Mouse (Mus musculus) forebrain, embryonic 13.5 days (tissue): Measurements from ENCODE around the gene Ddt. TPM values are rescaled to one million over a fixed set of nuclear protein-coding genes. Genes with fewer than 3 reads are reported as not detected.
"Not testable (repeated sequence)": the region's sequence is repeated elsewhere in the genome, so short reads cannot be mapped to it uniquely, and the experiment has no call there.

Source experiments
- ATAC-seq: fragments of 200-750 bp; cut with Nextera tagmentation; 2 replicates; pipeline ENCODE4 v1.8.0; 2017
- H3K27ac ChIP-seq: fragments of 300-500 bp; sonication (generic); 2 replicates; pipeline ENCODE4 v1.5.1; 2015; ENCODE audit warnings: inconsistent platforms, mild to moderate bottlenecking, moderate library complexity
- H3K27me3 ChIP-seq: fragments of 300-500 bp; sonication (generic); 2 replicates; pipeline ENCODE4 v1.6.1; 2015; ENCODE audit warnings: mild to moderate bottlenecking, inconsistent platforms
- H3K36me3 ChIP-seq: fragments of 300-500 bp; sonication (generic); 2 replicates; pipeline ENCODE4 v1.6.1; 2015; ENCODE audit warnings: mild to moderate bottlenecking, inconsistent platforms; ENCODE audit not compliant: poor library complexity, severe bottlenecking
- H3K4me1 ChIP-seq: fragments of 300-500 bp; sonication (generic); 2 replicates; pipeline ENCODE4 v1.6.1; 2015; ENCODE audit warnings: inconsistent platforms
- H3K4me2 ChIP-seq: fragments of 300-500 bp; sonication (generic); 2 replicates; pipeline ENCODE4 v1.6.1; 2015; ENCODE audit warnings: inconsistent platforms, mild to moderate bottlenecking, moderate library complexity
- H3K4me3 ChIP-seq: fragments of 300-500 bp; sonication (generic); 2 replicates; pipeline ENCODE4 v1.5.1; 2015; ENCODE audit warnings: mild to moderate bottlenecking, inconsistent platforms
- H3K9ac ChIP-seq: fragments of 300-500 bp; sonication (generic); 2 replicates; pipeline ENCODE4 v1.6.1; 2015; ENCODE audit warnings: mild to moderate bottlenecking, inconsistent platforms
- H3K9me3 ChIP-seq: fragments of 300-500 bp; sonication (generic); replicated peaks from 2 replicates; pipeline ENCODE4 v1.6.1; 2016; ENCODE audit warnings: inconsistent platforms
- WGBS: fragments of 180-500 bp; shearing (Covaris S2); methylation state at CpG from one replicate; pipeline ENCODE4 v1.1.7; 2015; 5-methylcytosine and 5-hydroxymethylcytosine counted together
- polyA plus RNA-seq: library from polyadenylated mRNA; unstranded; fragments of >200 nt; fragmentation: Nextera tagmentation; extraction: Ambion mirVana; gene quantifications from 2 replicates; pipeline ENCODE4 v1.2.1, GENCODE M21; 2015

Ddt gene
- polyA plus RNA-seq, 1 experiment from 2014 or later, result 87.4 TPM

- no peak overlapping the region for H3K9ac ChIP-seq
- ATAC-seq, result no peak
- no peaks in the 10 kb centered on the region for H3K36me3 ChIP-seq
- H3K4me3 ChIP-seq, result no peak overlapping the region
- WGBS, result 70% methylated on average over 6 of the region's 6 CpGs
- H3K4me2 ChIP-seq, result no peak overlapping the region
- no peak overlapping the region for H3K27ac ChIP-seq
- 0 out of 2 replicates have a peak, but pooled peaks cover under 1% of the 10 kb centered on the region for H3K27me3 ChIP-seq
- H3K4me1 ChIP-seq, result no peaks in the 10 kb centered on the region
- H3K9me3 ChIP-seq, result no peaks in the 10 kb centered on the region
Measured at GRCm38 (mm10) chr10:75789081-75789735, 16.0 kb upstream of the Ddt start.

GRCm38 (mm10) chr10:75788277-75788676 lies 15.1 kb upstream of the Ddt start:
- H3K4me3 ChIP-seq, result no peak overlapping the region
- ATAC-seq, result no peak
- 0 out of 2 replicates have a peak, but pooled peaks cover 5% of the 10 kb centered on the region for H3K27me3 ChIP-seq
- no peaks in the 10 kb centered on the region for H3K9me3 ChIP-seq
- H3K4me1 ChIP-seq, result no peaks in the 10 kb centered on the region
- H3K36me3 ChIP-seq, result no peaks in the 10 kb centered on the region
- H3K4me2 ChIP-seq, result no peak overlapping the region
- H3K27ac ChIP-seq, result no peak overlapping the region
- no peak overlapping the region for H3K9ac ChIP-seq
- 94% methylated on average over 8 of the region's 8 CpGs for WGBS

DNA sequence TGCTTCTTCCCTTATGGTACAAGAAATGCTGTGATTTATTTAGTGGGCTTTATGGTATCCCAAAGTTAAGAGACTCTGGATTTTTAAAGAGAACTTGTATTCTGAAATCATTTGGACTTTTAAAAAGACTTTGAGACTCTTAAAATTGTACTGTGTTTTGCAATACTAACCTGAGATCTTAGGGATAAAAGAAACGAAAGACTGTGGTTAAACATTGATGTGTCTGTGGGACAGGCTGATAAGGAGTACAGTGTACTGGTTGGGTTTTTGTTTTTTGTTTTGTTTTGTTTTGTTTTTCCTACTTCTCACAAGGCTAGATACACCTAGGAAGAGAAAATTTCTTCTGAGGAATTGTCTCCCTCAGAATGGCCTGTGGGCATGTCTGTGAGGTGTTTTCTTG lies 12.2 kb upstream of the Ddt start:
- Histone ChIP-seq H3K27ac (no peak overlapping the region), H3K9ac (no peak overlapping the region), H3K27me3 (peaks cover 28% of the 10 kb centered on the region), H3K36me3 (no peaks in the 10 kb centered on the region), H3K9me3 (no peaks in the 10 kb centered on the region), H3K4me2 (no peak overlapping the region), H3K4me3 (no peak overlapping the region), H3K4me1 (peaks cover 9% of the 10 kb centered on the region)
- no peak for ATAC-seq
- 67% methylated on average over 1 of the region's 1 CpGs for WGBS

GRCm38 (mm10) chr10:75780769-75781578 lies 7.8 kb upstream of the Ddt start, which contains the start of the genes Gm20441 and Gstt3:
Gene Gm20441, minus strand, starts transcription at chr10:75780954.
Gene Gstt3, minus strand, starts transcription at chr10:75781414.
- no peak within 1 kb of the TSS for H3K27ac ChIP-seq
- H3K27me3 ChIP-seq, result peaks cover 60% of the 10 kb centered on the region
- H3K9ac ChIP-seq, result peak within 1 kb of the TSS; percentile 60
- 1% methylated on average over 28 of the region's 28 CpGs for WGBS
- peak within 1 kb of the TSS; percentile 75 for H3K4me2 ChIP-seq
- no peaks in the 10 kb centered on the region for H3K36me3 ChIP-seq
- peak; percentile 38; the same call in 1 of the 2 replicates for ATAC-seq
- H3K4me3 ChIP-seq, result peak within 1 kb of the TSS; percentile 36
- no peaks in the 10 kb centered on the region for H3K9me3 ChIP-seq
- H3K4me1 ChIP-seq, result peaks cover 12% of the 10 kb centered on the region

DNA sequence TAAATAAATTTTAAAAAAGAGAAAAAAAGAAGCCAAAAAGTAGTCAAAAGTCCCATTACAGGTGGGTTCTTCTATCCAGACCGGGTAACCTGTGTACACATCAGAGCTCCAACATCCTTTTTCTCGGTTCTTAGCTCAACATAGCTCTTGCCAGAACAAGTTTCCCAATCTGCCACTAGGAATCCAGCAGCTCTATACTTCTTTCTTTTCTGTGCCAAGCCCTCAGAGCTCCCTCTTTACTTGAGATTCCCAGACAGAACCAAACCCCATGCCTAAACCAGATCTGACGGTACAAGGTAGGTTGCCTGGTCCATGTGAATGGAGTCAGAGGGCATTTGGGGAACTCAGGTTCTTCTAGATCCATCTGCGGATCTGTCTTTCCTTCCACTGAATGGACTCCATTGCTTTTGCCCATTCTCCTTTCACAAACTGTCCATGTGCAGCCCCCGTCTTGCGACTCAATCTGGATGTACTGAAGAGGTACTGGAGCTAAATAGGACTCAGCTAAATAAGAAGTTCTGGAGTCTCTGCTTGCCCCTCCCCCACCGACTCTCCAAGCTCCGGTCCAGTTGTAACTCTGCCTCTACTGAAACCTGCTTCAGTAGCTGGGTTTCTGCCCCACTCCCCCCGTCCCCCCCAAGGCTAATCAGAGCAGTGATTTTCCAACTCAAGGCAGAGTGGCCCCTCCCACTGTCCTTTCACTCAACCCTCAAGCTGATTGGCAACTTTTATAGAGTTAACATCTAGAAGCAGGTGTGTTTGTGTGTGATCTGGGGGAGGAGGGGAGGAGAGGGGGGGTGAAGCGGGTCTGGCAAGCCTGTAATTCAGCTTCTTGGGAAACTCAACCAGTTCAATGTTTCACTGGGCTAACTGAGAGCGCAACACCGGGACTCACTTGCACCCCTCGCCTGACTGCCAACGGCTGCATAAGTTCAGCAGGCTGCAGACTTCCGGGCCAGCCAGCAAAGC lies 6.3 kb upstream of the Ddt start:
- Histone ChIP-seq H3K9ac (no peak overlapping the region), H3K9me3 (no peaks in the 10 kb centered on the region), H3K4me3 (no peak overlapping the region), H3K4me2 (no peak overlapping the region), H3K27me3 (peaks cover 68% of the 10 kb centered on the region), H3K36me3 (no peaks in the 10 kb centered on the region), H3K27ac (no peak overlapping the region), H3K4me1 (peaks cover 12% of the 10 kb centered on the region)
- WGBS, result 39% methylated on average over 15 of the region's 15 CpGs
- ATAC-seq, result no peak

GRCm38 (mm10) chr10:75777885-75778284 lies 4.7 kb upstream of the Ddt start:
- Histone ChIP-seq H3K4me3 (no peak overlapping the region), H3K36me3 (no peaks in the 10 kb centered on the region), H3K27ac (no peak overlapping the region), H3K9me3 (no peaks in the 10 kb centered on the region), H3K27me3 (peaks cover 64% of the 10 kb centered on the region), H3K4me2 (no peak overlapping the region), H3K9ac (no peak overlapping the region), H3K4me1 (peaks cover 14% of the 10 kb centered on the region)
- ATAC-seq, result no peak
- 92% methylated on average over 2 of the region's 2 CpGs for WGBS

GRCm38 (mm10) chr10:75776562-75776961 lies 3.3 kb upstream of the Ddt start:
- Histone ChIP-seq H3K4me2 (no peak overlapping the region), H3K36me3 (no peaks in the 10 kb centered on the region), H3K9me3 (no peaks in the 10 kb centered on the region), H3K9ac (no peak overlapping the region), H3K4me1 (peaks cover 20% of the 10 kb centered on the region), H3K27me3 (peaks cover 52% of the 10 kb centered on the region), H3K27ac (no peak overlapping the region), H3K4me3 (no peak overlapping the region)
- WGBS, result 92% methylated on average over 6 of the region's 6 CpGs
- ATAC-seq, result no peak

DNA sequence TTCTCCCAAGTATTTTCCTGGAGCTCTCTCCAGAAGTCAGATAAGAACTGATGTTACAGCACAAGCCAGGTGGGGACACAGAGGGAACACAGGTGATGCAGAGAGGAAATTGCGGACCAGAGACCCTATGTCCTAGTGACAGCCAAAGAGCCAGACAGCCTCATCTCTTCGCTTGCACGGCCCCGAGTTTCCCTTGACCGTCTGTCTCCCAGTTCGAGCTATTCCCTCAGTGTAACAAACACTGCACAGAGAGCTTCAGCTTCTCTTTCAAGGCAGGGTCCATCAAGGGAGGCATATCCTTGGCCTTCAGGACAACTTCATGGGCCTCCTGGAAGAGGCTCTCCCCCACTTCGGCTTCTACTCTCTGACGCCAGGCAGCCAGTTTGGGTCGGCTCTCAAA lies 1.4 kb upstream of the Ddt start:
- Histone ChIP-seq H3K9ac (no peak overlapping the region), H3K9me3 (no peaks in the 10 kb centered on the region), H3K4me3 (no peak overlapping the region), H3K4me1 (peaks cover 8% of the 10 kb centered on the region), H3K27me3 (peaks cover 33% of the 10 kb centered on the region), H3K36me3 (no peaks in the 10 kb centered on the region), H3K4me2 (no peak overlapping the region), H3K27ac (no peak overlapping the region)
- ATAC-seq, result no peak
- 94% methylated on average over 9 of the region's 9 CpGs for WGBS

- Histone ChIP-seq H3K4me1 (peaks cover 8% of the 10 kb centered on the region), H3K27me3 (peaks cover 28% of the 10 kb centered on the region), H3K27ac (no peak overlapping the region), H3K9me3 (no peaks in the 10 kb centered on the region), H3K4me3 (no peak overlapping the region), H3K9ac (no peak overlapping the region), H3K36me3 (no peaks in the 10 kb centered on the region), H3K4me2 (no peak overlapping the region)
- WGBS, result 93% methylated on average over 5 of the region's 5 CpGs
- no peak for ATAC-seq
Measured at GRCm38 (mm10) chr10:75774102-75774501, 888 bp upstream of the Ddt start.

GRCm38 (mm10) chr10:75767756-75768155 lies 5.5 kb downstream of the Ddt start:
- not testable (repeated sequence) for H3K36me3 ChIP-seq, H3K27ac ChIP-seq, H3K4me3 ChIP-seq, H3K4me2 ChIP-seq, ATAC-seq, H3K9ac ChIP-seq, H3K27me3 ChIP-seq, H3K9me3 ChIP-seq
- WGBS, result 30% methylated on average over 5 of the region's 5 CpGs
- peaks cover 16% of the 10 kb centered on the region for H3K4me1 ChIP-seq

GRCm38 (mm10) chr10:75766856-75767255 lies 6.4 kb downstream of the Ddt start:
- Histone ChIP-seq H3K36me3 (peaks cover under 1% of the 10 kb centered on the region; the same call in 1 of the 2 replicates), H3K9ac (no peak overlapping the region), H3K27me3 (no peaks in the 10 kb centered on the region), H3K27ac (no peak overlapping the region), H3K4me3 (no peak overlapping the region), H3K4me1 (peaks cover 15% of the 10 kb centered on the region), H3K4me2 (no peak overlapping the region), H3K9me3 (no peaks in the 10 kb centered on the region)
- WGBS, result 92% methylated on average over 6 of the region's 6 CpGs
- ATAC-seq, result no peak
